Mouse (Mus musculus): Measurements from ENCODE around the gene Rcn3. TPM values are rescaled to one million over a fixed set of nuclear protein-coding genes. Genes with fewer than 3 reads are reported as not detected.

Rcn3 gene
- total and polyA plus RNA-seq, 3 experiments = 16.0 to 43.0 TPM; not detected in 1

DNA sequence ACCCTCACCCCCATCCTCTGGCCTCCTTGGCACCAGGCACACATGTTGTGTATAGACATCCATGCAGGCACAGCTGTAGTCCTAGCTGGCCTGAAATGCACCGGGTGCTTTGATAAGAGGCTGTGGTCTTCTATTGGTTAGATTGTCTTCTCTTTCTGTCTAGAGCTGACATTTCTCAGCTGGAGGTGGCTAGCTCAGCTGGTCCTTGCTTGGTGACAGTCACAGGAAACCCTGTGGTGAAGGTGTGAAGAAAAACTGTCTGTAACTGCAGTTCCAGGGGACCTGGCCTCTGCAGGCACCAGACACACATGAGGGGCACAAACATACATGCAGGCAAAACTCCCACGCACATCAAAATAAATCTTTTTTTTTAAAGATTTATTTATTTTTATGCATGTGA lies 22.4 kb downstream of the Rcn3 start:
- Histone ChIP-seq H3K9ac (ENCODE audit: control insufficient read depth, low read depth, low read length, poor library complexity, severe bottlenecking) (no peak overlapping the region), H3K4me1 (ENCODE audit: control insufficient read depth in 1 of 2, insufficient read depth in 2 of 2, low read length in 2 of 2) (peaks cover 0 to 16% of the 10 kb centered on the region in 2 experiments; a peak in 3 of 4 replicates), H3K9me3 (replicated peaks; ENCODE audit: insufficient read depth, low read length) (no peaks in the 10 kb centered on the region), H3K4me3 (ENCODE audit: control insufficient read depth in 1 of 2, insufficient read depth in 1 of 2, low read depth in 2 of 2, low read length in 2 of 2) (no peak overlapping the region), H3K27me3 (ENCODE audit: control insufficient read depth in 1 of 2, insufficient read depth in 2 of 2, low read length in 2 of 2) (no peaks in the 10 kb centered on the region), H3K36me3 (ENCODE audit: control insufficient read depth in 1 of 2, insufficient read depth in 2 of 2, low read length in 2 of 2) (peaks cover 0 to 9% of the 10 kb centered on the region in 2 experiments; a peak in 2 of 4 replicates), H3K79me2 (ENCODE audit: control insufficient read depth, insufficient read depth, low read length, poor library complexity) (peaks cover 39% of the 10 kb centered on the region), H3K27ac (ENCODE audit: control insufficient read depth, low read depth, low read length) (no peak overlapping the region)
- DNase-seq (ENCODE audit: low read depth, low spot score) = no peak
- TF ChIP-seq USF1 (IDR thresholded peaks at IDR 0.05; ENCODE audit: low read depth, low read length) = no peak
- no peak for TF ChIP-seq E2F4 (IDR thresholded peaks at IDR 0.05; ENCODE audit: borderline replicate concordance, low read depth, low read length)
- no peak for TF ChIP-seq RAD21 (IDR thresholded peaks at IDR 0.05; ENCODE audit: low read depth, low read length)
- TF ChIP-seq BHLHE40 (IDR thresholded peaks at IDR 0.05; ENCODE audit: borderline replicate concordance, low read depth, low read length) = no peak
- TF ChIP-seq ZMIZ1 (IDR thresholded peaks at IDR 0.05; ENCODE audit: low read depth, low read length) = no peak
- TF ChIP-seq POLR2A (IDR thresholded peaks at IDR 0.05; ENCODE audit: control insufficient read depth in 1 of 2, insufficient read depth in 1 of 2, low read depth in 1 of 2, low read length in 2 of 2, poor library complexity in 1 of 2) = no peak
- no peak for TF ChIP-seq JUND (IDR thresholded peaks at IDR 0.05; ENCODE audit: low read depth, low read length)
- no peak for TF ChIP-seq SIN3A (IDR thresholded peaks at IDR 0.05; ENCODE audit: low read length)

DNA sequence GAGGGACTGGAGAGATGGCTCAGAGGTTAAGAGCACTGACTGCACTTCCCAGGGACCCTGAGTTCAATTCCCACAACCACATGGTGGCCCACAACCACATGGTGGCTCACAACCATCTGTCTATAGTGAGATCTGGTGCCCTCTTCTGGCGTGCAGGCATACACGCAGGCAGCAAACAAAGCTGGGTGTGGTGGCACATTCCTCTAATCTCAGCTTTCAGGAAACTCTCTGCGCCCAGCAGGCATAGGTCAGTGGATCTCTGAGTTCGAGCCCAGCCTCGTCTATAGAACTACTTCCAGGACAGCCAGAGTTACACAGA lies 24.1 kb downstream of the Rcn3 start:
- DNase-seq (ENCODE audit: low read depth, low spot score) = peak; percentile 90
- peak overlapping the region; percentile 8 to 23; a peak in 3 of 4 replicates for H3K4me3 ChIP-seq (ENCODE audit: control insufficient read depth in 1 of 2, insufficient read depth in 1 of 2, low read depth in 2 of 2, low read length in 2 of 2)
- peak overlapping the region; percentile 57 for H3K9ac ChIP-seq (ENCODE audit: control insufficient read depth, low read depth, low read length, poor library complexity, severe bottlenecking)
- TF ChIP-seq MXI1 (IDR thresholded peaks at IDR 0.05; ENCODE audit: low read depth, low read length) = peak; percentile 99
- peak; percentile 67 for TF ChIP-seq SMC3 (IDR thresholded peaks at IDR 0.05; ENCODE audit: low read depth, low read length)
- TF ChIP-seq POLR2AphosphoS2 (IDR thresholded peaks at IDR 0.05; ENCODE audit: low read length) = no peak
- peak; percentile 14; the same call in 1 of the 2 replicates for TF ChIP-seq NELFE (IDR thresholded peaks at IDR 0.05; ENCODE audit: low read depth, low read length)
- TF ChIP-seq SIN3A (IDR thresholded peaks at IDR 0.05; ENCODE audit: low read length) = peak; percentile 98
- no peak for TF ChIP-seq CHD2 (IDR thresholded peaks at IDR 0.05; ENCODE audit: low read length)
- TF ChIP-seq UBTF (IDR thresholded peaks at IDR 0.05; ENCODE audit: borderline replicate concordance, insufficient read depth, low read depth, low read length) = no peak
- peak; percentile 76 to 86 (median 85) for TF ChIP-seq CTCF (IDR thresholded peaks at IDR 0.05 in 2 of 3, conservative IDR thresholded peaks at IDR 0.05 in 1 of 3; ENCODE audit: control insufficient read depth in 1 of 3, insufficient read depth in 1 of 3, low read depth in 2 of 3, low read length in 3 of 3, poor library complexity in 1 of 3, severe bottlenecking in 1 of 3)
- no peak for TF ChIP-seq TBP (IDR thresholded peaks at IDR 0.05; ENCODE audit: low read depth, low read length)
- TF ChIP-seq USF1 (IDR thresholded peaks at IDR 0.05; ENCODE audit: low read depth, low read length) = peak; percentile 87
- TF ChIP-seq ZC3H11A (IDR thresholded peaks at IDR 0.05; ENCODE audit: low read depth, low read length) = peak; percentile 58; the same call in 1 of the 2 replicates
- no peak for TF ChIP-seq EP300 (IDR thresholded peaks at IDR 0.05; ENCODE audit: low read depth in 1 of 2, low read length in 2 of 2)
- peak; percentile 100 for TF ChIP-seq MYC (IDR thresholded peaks at IDR 0.05; ENCODE audit: low read depth, low read length)
- 0 out of 2 replicates have a peak, but pooled peaks have one; percentile 10 for TF ChIP-seq GATA1 (IDR thresholded peaks at IDR 0.05; ENCODE audit: low read depth, low read length)
- peak; percentile 35; the same call in 1 of the 2 replicates for TF ChIP-seq ZNF384 (IDR thresholded peaks at IDR 0.05; ENCODE audit: low read depth, low read length)
- peak; percentile 99 for TF ChIP-seq MAX (IDR thresholded peaks at IDR 0.05; ENCODE audit: low read length)
- peak; percentile 88 for TF ChIP-seq RCOR1 (IDR thresholded peaks at IDR 0.05; ENCODE audit: low read depth, low read length)
- TF ChIP-seq HCFC1 (IDR thresholded peaks at IDR 0.05; ENCODE audit: low read depth, low read length) = peak; percentile 60
- TF ChIP-seq RAD21 (IDR thresholded peaks at IDR 0.05; ENCODE audit: low read depth, low read length) = peak; percentile 69
- 0 out of 2 replicates have a peak, but pooled peaks have one; percentile 11 for TF ChIP-seq TCF12 (IDR thresholded peaks at IDR 0.05; ENCODE audit: low read depth, low read length)
- no peak for TF ChIP-seq CHD1 (IDR thresholded peaks at IDR 0.05; ENCODE audit: low read depth, low read length)
- no peak for TF ChIP-seq KAT2A (conservative IDR thresholded peaks at IDR 0.05; ENCODE audit: low read depth, low read length)
- TF ChIP-seq USF2 (IDR thresholded peaks at IDR 0.05; ENCODE audit: borderline replicate concordance in 1 of 2, insufficient read depth in 1 of 2, low read depth in 1 of 2, low read length in 2 of 2) = peak in 1 of 2 experiments; percentile 45; a peak in 1 of 4 replicates
- TF ChIP-seq ETS1 (IDR thresholded peaks at IDR 0.05; ENCODE audit: low read depth, low read length) = peak; percentile 55; the same call in 1 of the 2 replicates
- TF ChIP-seq ELF1 (IDR thresholded peaks at IDR 0.05; ENCODE audit: low read depth, low read length) = no peak
- H3K27me3 ChIP-seq (ENCODE audit: control insufficient read depth in 1 of 2, insufficient read depth in 2 of 2, low read length in 2 of 2) = no peaks in the 10 kb centered on the region
- H3K27ac ChIP-seq (ENCODE audit: control insufficient read depth, low read depth, low read length) = peak overlapping the region; percentile 69
- peaks cover 53% of the 10 kb centered on the region for H3K79me2 ChIP-seq (ENCODE audit: control insufficient read depth, insufficient read depth, low read length, poor library complexity)
- no peaks in the 10 kb centered on the region for H3K9me3 ChIP-seq (replicated peaks; ENCODE audit: insufficient read depth, low read length)
- H3K4me1 ChIP-seq (ENCODE audit: control insufficient read depth in 1 of 2, insufficient read depth in 2 of 2, low read length in 2 of 2) = peaks cover 0 to 16% of the 10 kb centered on the region in 2 experiments; a peak in 3 of 4 replicates
- H3K36me3 ChIP-seq (ENCODE audit: control insufficient read depth in 1 of 2, insufficient read depth in 2 of 2, low read length in 2 of 2) = peaks cover 0 to 16% of the 10 kb centered on the region in 2 experiments; a peak in 2 of 4 replicates

All from MEL (cell line).